Mouse (Mus musculus): ENCODE results near the gene Sec61a1. TPM values are rescaled to one million over a fixed set of nuclear protein-coding genes. Genes with fewer than 3 reads are reported as not detected.

The Sec61a1 gene
- total and polyA plus RNA-seq, 3 experiments = 139 to 276 (median 237) TPM

DNA sequence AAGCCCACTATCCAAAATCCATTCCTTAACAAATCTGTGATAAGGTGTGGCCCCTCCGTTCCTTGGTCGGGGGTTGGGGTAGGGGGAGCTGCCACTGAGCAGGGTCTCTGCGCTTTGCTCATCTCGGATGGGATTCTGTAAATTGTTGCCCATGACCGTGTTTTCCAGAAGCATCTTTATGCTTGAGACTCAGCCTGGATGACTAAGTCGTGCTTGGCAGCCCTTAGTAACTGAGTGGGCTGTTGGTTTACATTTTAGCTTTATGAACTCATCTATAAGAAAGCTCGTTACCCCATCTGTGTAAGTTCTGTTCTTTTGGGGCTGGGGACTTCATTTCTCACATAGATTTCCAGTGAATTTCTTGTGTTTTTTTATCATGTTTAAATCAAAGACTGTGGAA, 29.7 kb downstream of the Sec61a1 start:
- Histone ChIP-seq H3K9ac (ENCODE audit: insufficient read depth, low read depth) (no peak overlapping the region), H3K79me2 (replicated peaks; ENCODE audit: control insufficient read depth, extremely low read depth, insufficient read depth, poor library complexity, severe bottlenecking) (no peaks in the 10 kb centered on the region), H3K36me3 (replicated peaks in 1 of 2; ENCODE audit: control insufficient read depth in 1 of 2, insufficient read depth in 1 of 2, low read length in 1 of 2) (peaks cover 76 to 96% of the 10 kb centered on the region in 2 experiments), H3K27me3 (replicated peaks) (no peaks in the 10 kb centered on the region), H3K9me3 (replicated peaks; ENCODE audit: low read length) (no peaks in the 10 kb centered on the region), H3K4me2 (ENCODE audit: insufficient read depth, low read depth, poor library complexity, severe bottlenecking) (no peak overlapping the region), H3K27ac (ENCODE audit: insufficient read depth, low read depth) (no peak overlapping the region), H3K4me1 (ENCODE audit: control insufficient read depth in 1 of 2, insufficient read depth in 2 of 2) (peaks cover 0 to 25% of the 10 kb centered on the region in 2 experiments; a peak in 2 of 4 replicates), H3K4me3 (replicated peaks in 1 of 3; ENCODE audit: low read depth in 2 of 3, low read length in 2 of 3, poor library complexity in 1 of 3) (no peak overlapping the region)
- TF ChIP-seq USF1 (IDR thresholded peaks at IDR 0.05; ENCODE audit: low read depth, low read length) = no peak
- no peak for DNase-seq (ENCODE audit: extremely low read depth)
- in situ Hi-C loops (cut with MboI; ENCODE audit: low pct_ligation_motif_present, low pct_unique_long_range_greater_than_20kb, low sequenced_read_pairs) (no loop called here), dilution Hi-C loops (cut with MboI; ENCODE audit: extremely low pct_ligation_motif_present, extremely low pct_unique_long_range_greater_than_20kb, low sequenced_read_pairs) (no loop called here)

DNA sequence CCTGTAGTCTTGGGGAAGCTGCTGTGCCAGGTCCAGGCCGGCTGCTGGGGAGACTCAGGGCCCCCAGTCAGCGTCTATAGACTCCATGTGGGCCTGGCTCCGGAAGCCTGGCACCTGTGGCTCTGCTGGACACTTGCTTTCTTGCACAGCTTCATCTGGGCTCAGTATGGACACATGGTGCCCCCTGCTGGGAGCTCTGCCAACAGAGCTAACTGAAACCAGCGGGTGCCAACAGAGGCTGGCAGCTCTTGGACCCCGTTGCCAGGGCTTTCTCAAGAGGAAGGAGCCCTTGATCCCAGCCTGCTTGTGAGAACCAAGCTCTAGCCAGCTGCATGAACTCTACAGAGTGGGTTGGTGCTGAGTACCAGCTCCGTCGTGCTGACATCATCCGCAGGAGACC, 31.8 kb downstream of the Sec61a1 start:
- DNase-seq (ENCODE audit: extremely low read depth) = no peak
- Histone ChIP-seq H3K9ac (ENCODE audit: insufficient read depth, low read depth) (no peak overlapping the region), H3K9me3 (replicated peaks; ENCODE audit: low read length) (no peaks in the 10 kb centered on the region), H3K27ac (ENCODE audit: insufficient read depth, low read depth) (no peak overlapping the region), H3K4me2 (ENCODE audit: insufficient read depth, low read depth, poor library complexity, severe bottlenecking) (no peak overlapping the region), H3K4me1 (ENCODE audit: control insufficient read depth in 1 of 2, insufficient read depth in 2 of 2) (peaks cover 0 to 25% of the 10 kb centered on the region in 2 experiments; a peak in 2 of 4 replicates), H3K79me2 (replicated peaks; ENCODE audit: control insufficient read depth, extremely low read depth, insufficient read depth, poor library complexity, severe bottlenecking) (no peaks in the 10 kb centered on the region), H3K27me3 (replicated peaks) (no peaks in the 10 kb centered on the region), H3K36me3 (replicated peaks in 1 of 2; ENCODE audit: control insufficient read depth in 1 of 2, insufficient read depth in 1 of 2, low read length in 1 of 2) (peaks cover 76 to 96% of the 10 kb centered on the region in 2 experiments), H3K4me3 (replicated peaks in 1 of 3; ENCODE audit: low read depth in 2 of 3, low read length in 2 of 3, poor library complexity in 1 of 3) (no peak overlapping the region)
- TF ChIP-seq TBP (conservative IDR thresholded peaks at IDR 0.05; ENCODE audit: low read depth, low read length) = no peak
- TF ChIP-seq CTCF (conservative IDR thresholded peaks at IDR 0.05 in 1 of 2, IDR thresholded peaks at IDR 0.05 in 1 of 2; ENCODE audit: low read depth in 2 of 2, low read length in 2 of 2) = peak in 1 of 2 experiments; percentile 61; a peak in 2 of 4 replicates
- peak; percentile 63 for TF ChIP-seq RAD21 (IDR thresholded peaks at IDR 0.05; ENCODE audit: low read depth, low read length)
- no peak for TF ChIP-seq TCF12 (IDR thresholded peaks at IDR 0.05; ENCODE audit: low read depth, low read length)
- TF ChIP-seq SMC3 (IDR thresholded peaks at IDR 0.05; ENCODE audit: low read depth, low read length) = peak; percentile 48
- no peak for TF ChIP-seq MXI1 (IDR thresholded peaks at IDR 0.05; ENCODE audit: low read depth, low read length)
- no peak for TF ChIP-seq ZC3H11A (IDR thresholded peaks at IDR 0.05; ENCODE audit: low read depth, low read length)
- no peak for TF ChIP-seq MAX (IDR thresholded peaks at IDR 0.05; ENCODE audit: low read length)
- dilution Hi-C loops (cut with MboI; ENCODE audit: extremely low pct_ligation_motif_present, extremely low pct_unique_long_range_greater_than_20kb, low sequenced_read_pairs) = no loop called here
- in situ Hi-C loops (cut with MboI; ENCODE audit: low pct_ligation_motif_present, low pct_unique_long_range_greater_than_20kb, low sequenced_read_pairs) = no loop called here

DNA sequence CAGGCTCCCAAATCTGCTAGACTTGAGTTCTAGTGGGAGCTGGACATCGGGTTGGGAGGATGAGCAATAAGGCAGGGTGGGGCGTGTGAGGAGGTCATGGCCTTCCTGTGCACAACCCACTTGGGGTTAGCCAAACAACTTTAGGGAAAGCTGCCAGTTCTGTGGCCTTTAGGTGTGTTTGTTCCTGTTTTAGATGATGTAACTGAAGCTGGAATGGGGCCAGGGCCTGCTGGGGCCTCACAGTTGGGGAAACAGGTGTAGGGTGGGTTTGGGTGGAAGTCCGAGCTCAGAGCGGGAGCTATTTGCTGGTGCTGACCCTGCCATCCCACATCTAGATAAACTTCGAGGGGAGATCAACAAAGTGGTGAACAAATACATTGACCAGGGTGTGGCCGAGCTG, 33.3 kb downstream of the Sec61a1 start:
- TF ChIP-seq CTCF (conservative IDR thresholded peaks at IDR 0.05 in 1 of 2, IDR thresholded peaks at IDR 0.05 in 1 of 2; ENCODE audit: low read depth in 2 of 2, low read length in 2 of 2) (no peak), EP300 (IDR thresholded peaks at IDR 0.05; ENCODE audit: low read length) (no peak), TCF12 (IDR thresholded peaks at IDR 0.05; ENCODE audit: low read depth, low read length) (no peak), JUND (conservative IDR thresholded peaks at IDR 0.05; ENCODE audit: low read depth, low read length) (no peak), MAX (IDR thresholded peaks at IDR 0.05; ENCODE audit: low read length) (no peak)
- no peaks in the 10 kb centered on the region for H3K9me3 ChIP-seq (replicated peaks; ENCODE audit: low read length)
- peaks cover 0 to 25% of the 10 kb centered on the region in 2 experiments; a peak in 2 of 4 replicates for H3K4me1 ChIP-seq (ENCODE audit: control insufficient read depth in 1 of 2, insufficient read depth in 2 of 2)
- no peaks in the 10 kb centered on the region for H3K27me3 ChIP-seq (replicated peaks)
- H3K4me3 ChIP-seq (replicated peaks in 1 of 3; ENCODE audit: low read depth in 2 of 3, low read length in 2 of 3, poor library complexity in 1 of 3) = no peak overlapping the region
- dilution Hi-C loops (cut with MboI; ENCODE audit: extremely low pct_ligation_motif_present, extremely low pct_unique_long_range_greater_than_20kb, low sequenced_read_pairs) (no loop called here), in situ Hi-C loops (cut with MboI; ENCODE audit: low pct_ligation_motif_present, low pct_unique_long_range_greater_than_20kb, low sequenced_read_pairs) (no loop called here)
- H3K27ac ChIP-seq (ENCODE audit: insufficient read depth, low read depth) = no peak overlapping the region
- no peak overlapping the region for H3K9ac ChIP-seq (ENCODE audit: insufficient read depth, low read depth)
- H3K79me2 ChIP-seq (replicated peaks; ENCODE audit: control insufficient read depth, extremely low read depth, insufficient read depth, poor library complexity, severe bottlenecking) = no peaks in the 10 kb centered on the region
- peaks cover 76 to 96% of the 10 kb centered on the region in 2 experiments for H3K36me3 ChIP-seq (replicated peaks in 1 of 2; ENCODE audit: control insufficient read depth in 1 of 2, insufficient read depth in 1 of 2, low read length in 1 of 2)
- H3K4me2 ChIP-seq (ENCODE audit: insufficient read depth, low read depth, poor library complexity, severe bottlenecking) = no peak overlapping the region
- DNase-seq (ENCODE audit: extremely low read depth) = no peak
